Mouse (Mus musculus): ENCODE measurements at regions not wholly inside any gene's neighbourhood (a gene's known extent, or its start where the extent isn't known, plus 50 kb on each side); places are given as distances from the start of the nearest gene placed in this dataset.

GRCm38 (mm10) chr10:43634371-43635080, 56.4 kb downstream of the Cd24a start:
- intact Hi-C loops (cut with DNase I): no loop called here
- no peak for DNase-seq (ENCODE audit: low spot score)

DNA sequence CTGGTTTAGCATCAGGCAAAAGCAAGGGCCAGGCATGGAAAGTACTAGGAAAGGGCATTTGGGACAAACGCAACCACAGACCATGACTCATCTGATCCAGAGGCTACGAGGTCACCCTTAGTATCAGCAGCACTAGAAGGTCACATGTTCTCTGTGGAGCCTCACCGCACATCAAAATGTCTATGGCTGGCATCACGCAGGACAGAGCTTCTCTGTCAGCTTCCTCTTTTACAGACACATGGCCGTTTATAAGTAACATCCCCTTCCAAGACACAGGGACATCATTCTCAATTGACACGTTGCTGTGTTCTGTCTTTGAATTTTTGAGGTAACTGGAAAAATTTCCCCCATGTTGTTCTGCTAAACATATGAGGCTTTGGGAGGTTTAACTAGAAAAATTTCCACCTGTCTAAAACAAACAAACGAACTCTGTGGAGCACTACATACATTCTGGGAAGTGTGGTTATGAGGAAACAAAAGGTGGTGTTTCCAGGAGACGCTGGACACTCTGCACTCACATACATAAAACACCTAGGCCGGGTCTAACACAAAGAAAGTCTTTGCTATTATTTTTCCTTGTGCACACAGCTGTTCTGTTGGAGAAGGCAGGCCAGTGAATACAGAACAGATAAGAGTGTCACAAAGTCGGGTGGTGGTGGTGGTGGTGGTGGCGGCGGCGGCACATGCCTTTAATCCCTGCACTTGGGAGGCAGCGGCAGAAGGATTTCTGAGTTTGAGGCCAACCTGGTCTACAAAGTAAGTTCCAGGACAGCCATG, 63.3 kb downstream of the Cd24a start:
- intact Hi-C loops (cut with DNase I): no loop called here
- DNase-seq (ENCODE audit: low spot score): no peak

DNA sequence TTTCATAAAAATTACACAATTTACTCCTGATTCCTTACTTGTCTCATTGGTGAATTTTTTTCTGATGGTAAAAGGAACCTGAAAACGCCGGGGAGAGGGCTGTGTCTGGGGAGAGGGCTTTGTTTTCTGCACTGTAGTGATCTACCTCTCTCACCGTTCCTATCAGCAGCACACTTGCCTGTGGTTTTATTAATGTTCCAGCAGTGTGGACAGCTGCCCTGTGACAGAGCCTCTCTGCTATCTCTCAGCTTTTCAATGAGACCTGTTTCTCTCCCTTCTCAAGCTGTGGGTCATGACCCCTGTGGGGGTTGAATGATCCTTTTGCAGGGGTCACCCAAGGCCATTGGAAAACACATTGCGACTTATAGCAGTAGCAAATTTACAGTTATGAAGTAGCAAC, 68.2 kb downstream of the Cd24a start:
- intact Hi-C loops (cut with DNase I): no loop called here

DNA sequence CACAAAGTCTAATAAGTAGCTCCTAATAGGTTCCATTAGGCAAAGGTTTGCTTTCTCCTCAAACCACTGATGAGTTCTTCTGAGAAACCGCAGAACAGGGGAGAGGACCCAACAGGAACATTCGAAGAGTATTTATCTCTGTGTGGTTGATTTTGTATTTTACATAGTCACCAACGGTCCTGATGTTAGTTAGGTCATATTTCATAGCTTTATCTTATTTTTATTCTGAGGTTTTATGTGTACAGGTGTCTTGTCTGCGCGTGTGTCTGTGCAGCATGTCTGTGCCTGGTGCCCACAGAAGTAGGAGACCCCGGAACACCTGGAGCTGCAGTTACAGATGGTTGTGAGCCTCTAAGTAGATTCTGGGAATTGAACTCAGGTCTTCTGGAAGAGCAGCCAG, 68.9 kb downstream of the Cd24a start:
- DNase-seq (ENCODE audit: low spot score): no peak
- intact Hi-C loops (cut with DNase I): no loop called here

More for the DNA sequence above, 68.2 kb downstream of the Cd24a start:
- no peak for DNase-seq (ENCODE audit: low spot score)

DNA sequence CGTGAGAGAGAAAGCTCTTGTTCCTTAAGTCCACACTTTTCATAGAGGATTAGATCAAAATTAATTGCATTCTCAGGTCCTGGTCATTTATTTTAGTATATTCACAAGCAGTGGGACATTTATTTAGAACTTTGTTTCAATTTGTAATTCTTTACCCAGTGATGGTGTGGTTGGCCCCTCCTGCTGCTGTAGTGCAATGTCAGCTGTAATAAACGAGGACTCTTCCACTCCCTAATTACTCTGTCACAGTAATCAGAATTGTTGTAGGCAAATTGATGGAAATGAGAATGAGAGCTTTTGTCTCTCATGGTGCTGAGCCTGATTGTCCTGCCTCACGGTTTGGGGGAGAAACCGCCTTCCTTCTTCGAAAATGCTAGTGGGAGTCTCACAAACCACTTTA, 70.1 kb downstream of the Cd24a start:
- DNase-seq (ENCODE audit: low spot score): no peak
- intact Hi-C loops (cut with DNase I): no loop called here

DNA sequence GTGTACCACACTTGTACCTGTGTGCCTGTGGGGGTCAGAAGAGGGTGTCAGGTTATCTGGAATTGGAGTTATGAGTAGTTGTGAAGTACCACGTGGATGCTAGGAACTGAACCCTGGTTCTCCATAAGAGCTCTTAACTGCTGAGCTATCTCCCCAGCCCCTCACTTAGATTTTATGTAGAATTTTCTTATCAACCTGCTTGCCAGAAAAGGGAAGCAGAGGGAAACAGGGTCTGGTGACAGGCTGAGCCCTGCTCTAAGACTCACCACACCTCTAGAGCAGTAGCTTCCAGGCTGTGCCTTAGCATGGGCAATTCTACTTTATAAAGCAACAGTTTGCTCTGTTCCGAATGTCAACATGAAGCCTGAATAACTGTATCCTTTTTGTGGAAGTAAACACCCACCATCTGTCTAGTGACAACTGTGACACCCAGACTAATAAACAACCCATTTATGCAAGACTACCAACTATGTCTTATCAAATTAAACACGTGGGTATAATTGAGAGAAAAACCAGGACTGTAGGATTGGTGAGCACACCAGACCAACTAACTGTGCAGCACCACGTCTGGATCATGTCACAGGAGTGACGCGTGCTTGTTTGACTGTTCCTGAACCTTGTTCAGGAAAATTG, 70.8 kb downstream of the Cd24a start:
- intact Hi-C loops (cut with DNase I): no loop called here
- no peak for DNase-seq (ENCODE audit: low spot score)

- DNase-seq (ENCODE audit: low spot score): no peak
- intact Hi-C loops (cut with DNase I): no loop called here
Observed at GRCm38 (mm10) chr10:43650449-43650848, 72.4 kb downstream of the Cd24a start.

DNA sequence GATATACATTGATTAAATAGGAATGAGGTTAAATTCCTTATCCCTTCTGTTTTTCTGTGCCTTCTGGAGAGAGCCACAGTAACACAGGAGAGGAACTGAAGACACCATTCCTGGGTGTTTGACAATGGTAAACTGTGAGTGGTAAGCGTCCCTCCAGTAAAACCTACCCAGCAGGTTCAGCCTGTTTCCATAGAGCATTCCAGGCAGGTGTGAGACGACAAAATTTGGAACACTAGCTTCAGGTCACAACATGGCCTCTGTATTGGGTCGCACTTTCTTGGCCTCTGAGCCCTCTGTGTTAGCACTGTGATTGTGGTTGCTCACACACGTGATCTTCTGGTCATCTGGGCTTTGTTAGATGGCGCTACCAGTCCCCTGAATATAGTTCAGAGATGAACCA, 73.4 kb downstream of the Cd24a start:
- intact Hi-C loops (cut with DNase I): no loop called here
- no peak for DNase-seq (ENCODE audit: low spot score)

- DNase-seq (ENCODE audit: low spot score): no peak
- intact Hi-C loops (cut with DNase I): no loop called here
Observed at GRCm38 (mm10) chr10:43651915-43652314, 73.8 kb downstream of the Cd24a start.

GRCm38 (mm10) chr10:43655082-43655671, 77.1 kb downstream of the Cd24a start:
- DNase-seq (ENCODE audit: low spot score): no peak

DNA sequence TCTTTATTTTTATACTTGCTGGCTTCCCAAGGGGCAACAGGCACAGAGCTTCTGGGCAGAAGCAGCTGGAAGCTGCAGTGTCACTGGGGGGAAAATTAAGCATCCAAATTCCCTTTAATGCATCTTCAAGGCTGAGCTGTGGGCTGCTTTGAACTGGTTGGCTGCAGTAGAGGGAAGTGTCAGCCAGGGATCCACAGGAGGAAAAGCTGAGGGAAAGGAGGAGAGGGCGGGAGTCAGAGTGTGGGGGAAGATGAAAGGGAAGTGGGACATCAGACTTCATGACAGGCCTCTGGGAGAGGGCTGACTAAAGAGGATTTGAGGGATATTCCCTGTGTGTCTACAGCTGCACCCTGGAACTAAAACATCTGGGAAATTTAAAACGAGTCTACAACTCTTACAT, 77.6 kb downstream of the Cd24a start:
- intact Hi-C loops (cut with DNase I): no loop called here
- DNase-seq (ENCODE audit: low spot score): no peak

More at GRCm38 (mm10) chr10:43655082-43655671, 77.1 kb downstream of the Cd24a start:
- intact Hi-C loops (cut with DNase I): no loop called here

GRCm38 (mm10) chr10:43656207-43656606, 78.1 kb downstream of the Cd24a start:
- intact Hi-C loops (cut with DNase I): no loop called here
- no peak for DNase-seq (ENCODE audit: low spot score)

- DNase-seq (ENCODE audit: low spot score): no peak
- intact Hi-C loops (cut with DNase I): no loop called here
Observed at GRCm38 (mm10) chr10:43657501-43658225, 79.6 kb downstream of the Cd24a start.

GRCm38 (mm10) chr10:43658226-43658593, 80.1 kb downstream of the Cd24a start:
- DNase-seq (ENCODE audit: low spot score): no peak
- intact Hi-C loops (cut with DNase I): no loop called here

DNA sequence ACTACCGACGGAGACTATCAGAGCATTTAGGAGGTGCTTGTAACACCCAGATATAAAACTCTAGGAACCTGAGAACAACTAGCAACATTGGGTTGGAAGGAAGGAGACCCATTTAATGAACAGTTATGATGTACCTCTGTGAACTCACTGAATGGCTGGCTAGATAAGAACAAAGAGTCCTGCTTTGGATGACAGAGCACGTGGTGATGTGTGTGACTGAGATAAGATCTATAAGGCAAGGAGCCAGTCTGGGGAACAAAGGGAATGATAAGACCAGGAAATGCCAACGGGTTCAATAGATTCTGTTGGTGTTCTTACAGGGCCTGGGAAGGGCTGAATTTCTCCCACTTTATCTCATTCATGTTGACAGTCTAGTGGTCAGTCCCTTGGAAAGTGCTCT, 86.8 kb downstream of the Cd24a start:
- intact Hi-C loops (cut with DNase I): no loop called here
- DNase-seq (ENCODE audit: low spot score): no peak

GRCm38 (mm10) chr10:43666262-43667085, 88.4 kb downstream of the Cd24a start:
- intact Hi-C loops (cut with DNase I): no loop called here
- DNase-seq (ENCODE audit: low spot score): no peak

DNA sequence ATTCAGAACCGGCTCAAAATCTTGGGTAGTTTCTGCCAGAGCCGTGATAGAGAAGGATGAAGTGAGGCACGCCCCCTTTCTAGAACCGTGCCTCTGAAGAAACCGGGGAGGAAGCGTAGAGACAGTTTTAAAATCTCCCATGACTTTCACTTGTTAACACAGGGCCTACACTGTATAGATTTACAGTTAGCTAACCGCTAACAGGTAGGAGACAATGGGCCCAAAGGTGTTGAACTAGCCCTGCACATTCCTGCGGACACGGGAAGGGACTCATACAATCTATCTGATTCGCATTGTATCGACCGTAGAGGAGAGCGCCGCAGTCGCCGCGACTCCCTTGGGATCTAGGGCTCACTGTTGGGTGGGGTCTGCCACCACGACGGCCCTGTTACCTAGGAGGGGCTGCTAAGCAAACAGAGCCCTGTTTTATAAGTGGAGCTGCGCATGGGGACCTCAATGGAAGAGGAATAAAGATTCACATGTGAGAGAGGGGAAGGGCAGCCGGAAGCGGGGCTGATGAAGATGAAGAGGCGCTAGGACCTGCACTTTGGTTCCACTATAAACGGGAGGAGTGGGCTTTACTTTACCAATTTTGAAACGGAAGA, 89.1 kb downstream of the Cd24a start:
- intact Hi-C loops (cut with DNase I): no loop called here
- no peak for DNase-seq (ENCODE audit: low spot score)

DNA sequence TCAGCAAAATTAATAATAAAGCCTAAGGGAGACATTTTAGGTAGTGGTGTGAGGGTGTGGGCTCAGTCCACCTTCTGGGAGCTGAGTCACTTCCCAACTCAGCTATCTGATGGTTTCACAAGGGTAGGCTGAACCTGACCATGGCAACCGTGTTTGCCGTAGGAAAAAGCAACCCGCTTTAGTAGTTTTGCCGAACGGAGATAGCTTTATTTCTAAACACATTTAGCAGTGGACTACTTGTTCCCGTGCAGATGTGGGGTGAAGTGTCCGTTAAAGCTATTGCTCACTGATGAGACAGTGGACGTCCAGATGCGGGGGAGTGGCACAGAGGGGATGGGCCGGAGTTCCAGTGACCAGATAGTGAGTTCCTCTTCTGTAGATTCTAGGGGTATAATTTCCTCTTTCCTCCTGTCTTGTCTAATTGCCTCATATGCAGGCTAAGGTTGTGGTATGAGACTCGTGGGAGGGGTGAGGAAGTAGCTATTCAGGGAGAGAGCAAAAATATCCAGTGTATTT, 89.7 kb downstream of the Cd24a start:
- intact Hi-C loops (cut with DNase I): no loop called here
- no peak for DNase-seq (ENCODE audit: low spot score)

DNA sequence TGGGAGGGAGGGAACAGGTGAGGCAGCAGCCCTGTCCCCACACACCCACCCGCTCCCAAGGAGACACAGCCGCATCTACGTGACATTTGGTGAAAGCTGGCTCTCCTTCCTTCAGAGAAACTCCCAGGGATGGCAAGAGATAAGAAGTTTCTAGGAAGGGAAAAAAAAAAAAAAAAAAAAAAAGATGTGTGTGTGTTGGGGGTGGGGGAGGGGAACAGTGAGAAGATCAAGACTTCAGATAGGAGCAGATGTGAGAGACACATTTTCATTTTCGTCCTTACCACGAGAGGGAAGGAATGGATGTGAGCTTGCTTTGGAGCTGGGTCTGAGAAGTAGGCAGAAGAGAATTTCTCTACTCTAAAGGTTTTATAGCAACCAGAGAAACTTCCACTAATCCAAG, 91.4 kb downstream of the Cd24a start:
- no peak for DNase-seq (ENCODE audit: low spot score)
- intact Hi-C loops (cut with DNase I): no loop called here
